Mouse (Mus musculus) intestine, postnatal 0 days (tissue): Measurements from ENCODE around the gene Ephb4. TPM values are rescaled to one million over a fixed set of nuclear protein-coding genes. Genes with fewer than 3 reads are reported as not detected.

Experiments
- ATAC-seq: fragments of 200-750 bp; cut with Nextera tagmentation; 2 replicates; pipeline ENCODE4 v1.8.0; 2017; ENCODE audit warnings: mild to moderate bottlenecking, moderate TSS enrichment, moderate library complexity
- H3K27ac ChIP-seq: fragments of 300-500 bp; sonication (generic); 2 replicates; pipeline ENCODE4 v1.5.1; 2014; ENCODE audit warnings: mild to moderate bottlenecking, low read depth, low read length, moderate library complexity
- H3K27me3 ChIP-seq: fragments of 300-500 bp; sonication (generic); replicated peaks from 2 replicates; pipeline ENCODE4 v1.6.1; 2014; ENCODE audit warnings: low read length, mixed read lengths; ENCODE audit not compliant: control insufficient read depth, insufficient read depth
- H3K36me3 ChIP-seq: fragments of 300-500 bp; sonication (generic); 2 replicates; pipeline ENCODE4 v1.6.1; 2014; ENCODE audit warnings: mild to moderate bottlenecking, moderate library complexity; ENCODE audit not compliant: control insufficient read depth, insufficient read depth
- H3K4me1 ChIP-seq: fragments of 300-500 bp; sonication (generic); replicated peaks from 2 replicates; pipeline ENCODE4 v1.6.1; 2014; ENCODE audit warnings: antibody characterized with exemption, low read length, mixed read lengths; ENCODE audit not compliant: control insufficient read depth, insufficient read depth
- H3K4me2 ChIP-seq: fragments of 300-500 bp; sonication (generic); replicated peaks from 2 replicates; pipeline ENCODE4 v1.6.1; 2014; ENCODE audit warnings: low read depth, mild to moderate bottlenecking, moderate library complexity
- H3K4me3 ChIP-seq: fragments of 300-500 bp; sonication (generic); 2 replicates; pipeline ENCODE4 v1.5.1; 2014; ENCODE audit warnings: low read depth, low read length
- H3K9ac ChIP-seq: fragments of 300-500 bp; sonication (generic); 2 replicates; pipeline ENCODE4 v1.6.1; 2014; ENCODE audit warnings: mild to moderate bottlenecking, low read depth, low read length
- H3K9me3 ChIP-seq: fragments of 300-500 bp; sonication (generic); 2 replicates; pipeline ENCODE4 v1.6.1; 2016; ENCODE audit warnings: mixed run types; ENCODE audit not compliant: control insufficient read depth
- CTCF ChIP-seq: sonication (generic); IDR thresholded peaks from 2 replicates; pipeline ENCODE4 v1.5.1; 2016; ENCODE audit warnings: low read depth, mild to moderate bottlenecking, control low read depth, antibody characterized with exemption, moderate library complexity
- WGBS: fragments of 180-500 bp; shearing (Covaris S2); extraction: QIAGEN DNeasy Blood & Tissue Kit; methylation state at CpG from one replicate; pipeline ENCODE4 v1.1.7; 2014; 5-methylcytosine and 5-hydroxymethylcytosine counted together
- polyA plus RNA-seq: library from polyadenylated mRNA; unstranded; fragments of >200 nt; fragmentation: Nextera tagmentation; extraction: Ambion mirVana; gene quantifications from 2 replicates; pipeline ENCODE4 v1.2.1, GENCODE M21; 2015

Ephb4 gene
- polyA plus RNA-seq = 12.6 and 12.9 TPM in 2 replicates

- H3K9ac ChIP-seq = peak within 1 kb of the TSS; percentile 87
- no peaks in the 10 kb centered on the region for H3K27me3 ChIP-seq
- peak within 1 kb of the TSS; percentile 89 for H3K27ac ChIP-seq
- H3K4me3 ChIP-seq = peak within 1 kb of the TSS; percentile 81
- peak within 1 kb of the TSS; percentile 91 for H3K4me2 ChIP-seq
- under 1% methylated on average over 32 of the region's 32 CpGs for WGBS
- H3K9me3 ChIP-seq = no peaks in the 10 kb centered on the region
- peak; percentile 55 for TF ChIP-seq CTCF
- H3K36me3 ChIP-seq = peaks cover 10% of the 10 kb centered on the region; the same call in 1 of the 2 replicates
- H3K4me1 ChIP-seq = peaks cover 9% of the 10 kb centered on the region; the same call in 1 of the 2 replicates
- ATAC-seq = peak; percentile 81
These were observed at the start of gene Ephb4 for GRCm38 (mm10) chr5:137349384-137350204. Gene Ephb4, plus strand, starts transcription at chr5:137350109.

GRCm38 (mm10) chr5:137301253-137301652, 48.7 kb upstream of the Ephb4 start:
- WGBS = 71% methylated on average over 21 of the region's 21 CpGs
- no peak overlapping the region for H3K4me3 ChIP-seq
- H3K9me3 ChIP-seq = no peaks in the 10 kb centered on the region
- H3K4me2 ChIP-seq = no peak overlapping the region
- no peak for TF ChIP-seq CTCF
- ATAC-seq = no peak
- H3K36me3 ChIP-seq = peaks cover 79% of the 10 kb centered on the region
- H3K9ac ChIP-seq = no peak overlapping the region
- no peak overlapping the region for H3K27ac ChIP-seq
- H3K27me3 ChIP-seq = no peaks in the 10 kb centered on the region
- H3K4me1 ChIP-seq = peaks cover 1% of the 10 kb centered on the region; the same call in 1 of the 2 replicates

GRCm38 (mm10) chr5:137303609-137304008, 46.3 kb upstream of the Ephb4 start:
- H3K9ac ChIP-seq = no peak overlapping the region
- H3K27ac ChIP-seq = no peak overlapping the region
- no peak overlapping the region for H3K4me3 ChIP-seq
- WGBS = 78% methylated on average over 4 of the region's 4 CpGs
- H3K27me3 ChIP-seq = no peaks in the 10 kb centered on the region
- no peak overlapping the region for H3K4me2 ChIP-seq
- no peaks in the 10 kb centered on the region for H3K9me3 ChIP-seq
- no peak for TF ChIP-seq CTCF
- H3K36me3 ChIP-seq = peaks cover 58% of the 10 kb centered on the region
- peaks cover 3% of the 10 kb centered on the region; the same call in 1 of the 2 replicates for H3K4me1 ChIP-seq
- no peak for ATAC-seq

- WGBS = 59% methylated on average over 3 of the region's 3 CpGs
- Histone ChIP-seq H3K27me3 (no peaks in the 10 kb centered on the region), H3K9me3 (no peaks in the 10 kb centered on the region), H3K4me2 (no peak overlapping the region), H3K36me3 (peaks cover 58% of the 10 kb centered on the region), H3K4me3 (no peak overlapping the region), H3K9ac (no peak overlapping the region), H3K4me1 (peaks cover 3% of the 10 kb centered on the region; the same call in 1 of the 2 replicates), H3K27ac (no peak overlapping the region)
- ATAC-seq = no peak
- no peak for TF ChIP-seq CTCF
These were observed 45.7 kb upstream of the Ephb4 start for GRCm38 (mm10) chr5:137304165-137304564.

DNA sequence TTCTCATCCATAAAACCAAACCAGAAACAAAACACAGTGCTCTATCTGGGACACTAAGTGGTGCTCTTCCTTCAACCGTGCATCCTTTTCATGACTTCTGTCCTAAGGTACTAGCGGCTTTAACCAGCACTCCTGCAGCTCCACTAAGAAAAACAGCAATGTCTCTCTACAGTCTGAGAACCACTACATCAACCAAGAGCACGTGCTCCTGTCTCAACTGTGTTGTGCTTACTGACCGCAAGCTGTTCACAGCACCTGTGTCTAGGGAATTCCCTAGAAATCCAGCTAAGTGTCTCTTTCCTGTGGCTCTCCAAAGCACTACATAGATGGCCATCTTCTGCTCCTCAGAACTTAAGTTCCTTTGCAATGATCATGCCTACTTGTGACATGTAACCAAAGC, 45.1 kb upstream of the Ephb4 start:
- Histone ChIP-seq H3K4me3 (no peak overlapping the region), H3K27ac (no peak overlapping the region), H3K9me3 (no peaks in the 10 kb centered on the region), H3K27me3 (no peaks in the 10 kb centered on the region), H3K4me2 (peak overlapping the region; percentile 74; the same call in 1 of the 2 replicates), H3K9ac (no peak overlapping the region), H3K36me3 (peaks cover 58% of the 10 kb centered on the region), H3K4me1 (peaks cover 3% of the 10 kb centered on the region; the same call in 1 of the 2 replicates)
- no peak for TF ChIP-seq CTCF
- 48% methylated on average over 4 of the region's 4 CpGs for WGBS
- no peak for ATAC-seq

DNA sequence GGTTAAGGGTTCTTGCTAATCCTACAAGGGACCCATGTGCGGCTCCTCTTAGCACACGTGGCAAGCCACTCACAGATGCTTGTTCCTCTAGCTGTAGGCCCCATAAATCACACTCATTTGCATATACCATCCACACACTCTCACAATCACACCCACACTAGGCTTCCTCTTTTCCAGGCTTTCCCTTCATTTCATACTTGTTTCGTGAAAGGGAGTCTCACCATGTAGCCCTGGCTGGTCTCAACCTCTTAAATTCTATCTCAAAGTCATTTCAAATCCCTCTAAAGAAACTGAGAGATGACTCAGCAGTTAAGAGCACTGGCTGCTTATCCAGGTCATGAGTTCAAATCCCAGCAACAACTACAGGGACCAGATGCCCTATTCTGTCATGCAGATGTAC, 44.1 kb upstream of the Ephb4 start:
- Histone ChIP-seq H3K4me3 (peak overlapping the region; percentile 94; the same call in 1 of the 2 replicates), H3K9ac (no peak overlapping the region), H3K36me3 (peaks cover 58% of the 10 kb centered on the region), H3K27me3 (no peaks in the 10 kb centered on the region), H3K27ac (no peak overlapping the region), H3K4me1 (peaks cover 3% of the 10 kb centered on the region; the same call in 1 of the 2 replicates), H3K4me2 (peak overlapping the region; percentile 74), H3K9me3 (no peaks in the 10 kb centered on the region)
- ATAC-seq = no peak
- 35% methylated on average over 3 of the region's 3 CpGs for WGBS
- no peak for TF ChIP-seq CTCF
